Mouse (Mus musculus): Measurements from ENCODE around the gene Zfp42.

Gene Zfp42

GRCm38 (mm10) chr8:43248707-43249106 is 58.1 kb downstream of the Zfp42 start:
- DNase-seq: no peak

Data from heart, adult 11 months (tissue).